Mouse (Mus musculus) E14TG2a.4 (cell line): ENCODE data around the gene Tnfaip2.

Source experiments
- CTCF ChIP-seq: conservative IDR thresholded peaks from 2 replicates; pipeline ENCODE4 v1.5.1; 2014; ENCODE audit warnings: low read length
- NANOG ChIP-seq: IDR thresholded peaks from 2 replicates; pipeline ENCODE4 v1.6.1; 2014; ENCODE audit warnings: borderline replicate concordance, low read length, mixed read lengths

- TF ChIP-seq CTCF (no peak), NANOG (no peak)
Measured at GRCm38 (mm10) chr12:111474384-111474783, 32.1 kb downstream of the Tnfaip2 start.
